Mouse (Mus musculus) lung, postnatal 0 days (tissue): Measurements from ENCODE around the gene Dapp1. TPM values are rescaled to one million over a fixed set of nuclear protein-coding genes. Genes with fewer than 3 reads are reported as not detected.

Experiments used
- ATAC-seq: fragments of 200-750 bp; cut with Nextera tagmentation; 2 replicates; pipeline ENCODE4 v1.8.0; 2017; ENCODE audit warnings: moderate library complexity
- DNase-seq: peaks from one replicate; pipeline ENCODE4 v3.0.0-alpha.2; 2016; ENCODE audit warnings: low spot score
- H3K27ac ChIP-seq: fragments of 300-500 bp; sonication (generic); 2 replicates; pipeline ENCODE4 v1.5.1; 2014; ENCODE audit warnings: antibody characterized with exemption, mild to moderate bottlenecking, low read length, mixed read lengths
- H3K27me3 ChIP-seq: fragments of 300-500 bp; sonication (generic); replicated peaks from 2 replicates; pipeline ENCODE4 v1.6.1; 2014; ENCODE audit warnings: low read length, mixed read lengths; ENCODE audit not compliant: insufficient read depth
- H3K36me3 ChIP-seq: fragments of 300-500 bp; sonication (generic); 2 replicates; pipeline ENCODE4 v1.6.1; 2014; ENCODE audit warnings: low read length, mixed read lengths; ENCODE audit not compliant: insufficient read depth
- H3K4me1 ChIP-seq: fragments of 300-500 bp; sonication (generic); 2 replicates; pipeline ENCODE4 v1.6.1; 2014; ENCODE audit warnings: antibody characterized with exemption, low read depth, low read length, mixed read lengths; ENCODE audit not compliant: insufficient read depth
- H3K4me2 ChIP-seq: fragments of 300-500 bp; sonication (generic); replicated peaks from 2 replicates; pipeline ENCODE4 v1.6.1; 2014; ENCODE audit warnings: low read depth, mild to moderate bottlenecking, low read length, moderate library complexity, mixed read lengths
- H3K4me3 ChIP-seq: fragments of 300-500 bp; sonication (generic); 2 replicates; pipeline ENCODE4 v1.5.1; 2014; ENCODE audit warnings: low read depth, low read length
- H3K9ac ChIP-seq: fragments of 300-500 bp; sonication (generic); replicated peaks from 2 replicates; pipeline ENCODE4 v1.6.1; 2014; ENCODE audit warnings: low read depth, mild to moderate bottlenecking
- H3K9me3 ChIP-seq: fragments of 300-500 bp; sonication (generic); 2 replicates; pipeline ENCODE4 v1.6.1; 2016; ENCODE audit warnings: low read length, mixed read lengths
- CTCF ChIP-seq: IDR thresholded peaks from 2 replicates; pipeline ENCODE4 v1.5.1; 2016; ENCODE audit warnings: antibody characterized with exemption, mild to moderate bottlenecking
- EP300 ChIP-seq: IDR thresholded peaks from 2 replicates; pipeline ENCODE4 v1.6.1; 2016; ENCODE audit warnings: antibody characterized with exemption, mild to moderate bottlenecking, control low read depth
- WGBS: fragments of 180-500 bp; shearing (Covaris S2); extraction: QIAGEN DNeasy Blood & Tissue Kit; methylation state at CpG from one replicate; pipeline ENCODE4 v1.1.7; 2014; 5-methylcytosine and 5-hydroxymethylcytosine counted together
- polyA plus RNA-seq: library from polyadenylated mRNA; unstranded; fragments of >200 nt; fragmentation: Nextera tagmentation; extraction: Ambion mirVana; gene quantifications from 2 replicates; pipeline ENCODE4 v1.2.1, GENCODE M21; 2015

Gene Dapp1
- polyA plus RNA-seq, 1 experiment from 2014 or later = 8.9 TPM

DNA sequence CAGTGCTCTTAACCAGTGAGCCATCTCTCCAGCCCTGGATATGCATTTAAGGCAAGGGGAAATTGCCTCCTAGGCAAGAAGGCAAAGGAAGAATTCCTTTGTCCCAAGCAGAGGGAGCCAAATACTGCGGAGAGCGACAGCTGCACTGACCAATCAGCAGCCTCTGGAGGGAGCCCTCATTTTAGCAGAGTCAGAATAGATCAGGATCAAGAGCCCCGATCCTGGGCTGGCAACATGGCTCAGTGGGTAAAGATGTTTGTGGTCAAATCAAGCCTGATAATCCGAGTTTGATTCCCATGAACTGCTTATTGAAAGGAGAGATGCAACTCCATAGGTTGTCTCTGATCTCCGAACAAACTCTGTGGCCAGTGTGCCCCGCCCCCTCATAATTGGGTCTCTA lies 42.7 kb downstream of the Dapp1 start:
- Histone ChIP-seq H3K4me3 (no peak overlapping the region), H3K9ac (no peak overlapping the region), H3K4me2 (peak overlapping the region; percentile 29), H3K27me3 (no peaks in the 10 kb centered on the region), H3K9me3 (no peaks in the 10 kb centered on the region), H3K27ac (no peak overlapping the region), H3K36me3 (no peaks in the 10 kb centered on the region), H3K4me1 (peaks cover 2% of the 10 kb centered on the region; the same call in 1 of the 2 replicates)
- ATAC-seq (peak; percentile 62), DNase-seq (peak; percentile 75)
- 43% methylated on average over 6 of the region's 6 CpGs for WGBS
- TF ChIP-seq CTCF = peak; percentile 61
- TF ChIP-seq EP300 = no peak

DNA sequence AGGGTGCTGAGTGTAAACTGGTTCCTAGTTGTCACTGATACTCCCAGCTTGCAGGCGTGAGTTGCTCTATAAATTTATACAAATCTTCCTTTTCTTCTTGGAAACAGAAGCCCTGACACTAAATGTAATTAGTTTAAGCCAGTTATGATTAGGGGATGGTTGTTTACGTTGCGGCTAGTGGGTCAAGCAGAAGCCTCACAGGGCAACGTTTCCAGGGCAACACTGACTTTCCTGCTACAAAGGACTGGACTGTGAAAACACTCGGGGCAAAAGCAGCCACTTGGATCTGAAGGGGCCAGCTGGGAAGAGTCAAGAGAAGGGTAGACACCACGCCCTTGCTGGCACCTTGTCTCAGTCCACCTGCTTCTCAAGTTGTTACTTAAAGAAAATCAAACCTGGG lies 44.8 kb downstream of the Dapp1 start:
- ATAC-seq (peak; percentile 60), DNase-seq (peak; percentile 41)
- H3K9ac ChIP-seq = no peak overlapping the region
- H3K4me1 ChIP-seq = peaks cover 2% of the 10 kb centered on the region; the same call in 1 of the 2 replicates
- H3K4me3 ChIP-seq = no peak overlapping the region
- TF ChIP-seq CTCF (no peak), EP300 (no peak)
- no peaks in the 10 kb centered on the region for H3K36me3 ChIP-seq
- peak overlapping the region; percentile 14; the same call in 1 of the 2 replicates for H3K27ac ChIP-seq
- H3K4me2 ChIP-seq = no peak overlapping the region
- WGBS = 15% methylated on average over 6 of the region's 6 CpGs
- H3K27me3 ChIP-seq = no peaks in the 10 kb centered on the region
- no peaks in the 10 kb centered on the region for H3K9me3 ChIP-seq

DNA sequence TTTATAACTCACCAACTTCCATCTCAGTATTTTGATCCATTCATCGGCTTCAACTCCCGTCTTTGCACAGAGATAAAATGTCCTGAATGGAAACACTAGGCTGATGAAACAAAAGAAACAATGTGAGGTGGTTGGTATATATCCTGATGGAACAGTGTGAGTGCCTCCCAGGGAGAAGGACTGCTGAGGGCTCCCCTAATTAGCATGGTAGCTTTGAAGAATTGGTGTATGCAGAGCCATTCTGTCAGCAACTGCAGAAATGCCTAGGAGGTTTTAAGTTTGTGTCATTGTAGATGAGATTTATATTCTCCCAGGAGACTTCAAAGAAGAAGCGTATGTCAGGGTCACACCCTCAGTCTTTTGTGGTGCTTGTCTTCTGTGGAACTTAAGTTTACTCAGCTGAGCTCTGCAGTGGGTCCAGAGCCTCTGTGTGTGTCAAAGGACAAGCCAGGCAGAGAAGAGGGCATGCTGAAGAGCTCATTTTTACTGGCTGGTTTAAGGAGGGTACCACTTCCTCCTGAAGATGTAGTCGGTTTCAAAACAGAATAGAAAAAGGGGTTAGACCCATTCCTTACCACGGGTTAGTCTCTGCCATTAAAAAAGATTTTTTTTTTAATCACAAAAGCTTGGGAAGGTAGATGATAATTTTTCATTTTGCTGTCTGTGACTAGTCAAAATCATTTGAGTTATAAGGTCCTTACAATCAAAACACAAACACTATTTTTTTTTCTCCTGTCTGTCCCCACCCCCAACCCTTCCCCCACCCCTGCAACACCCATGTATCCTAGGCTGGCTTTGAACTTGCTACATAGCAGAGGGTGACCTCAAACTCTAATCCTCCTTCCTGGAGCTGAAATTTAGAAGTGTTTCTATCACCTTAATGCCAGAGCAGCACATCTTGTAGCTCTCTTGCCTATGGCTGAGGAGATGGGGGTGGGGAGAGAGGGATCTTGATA lies 45.5 kb downstream of the Dapp1 start:
- no peak overlapping the region for H3K4me2 ChIP-seq
- H3K4me3 ChIP-seq = no peak overlapping the region
- WGBS = 42% methylated on average over 5 of the region's 5 CpGs
- DNase-seq = no peak
- H3K4me1 ChIP-seq = peaks cover 2% of the 10 kb centered on the region; the same call in 1 of the 2 replicates
- peak overlapping the region; percentile 14; the same call in 1 of the 2 replicates for H3K27ac ChIP-seq
- TF ChIP-seq CTCF (no peak), EP300 (no peak)
- ATAC-seq = no peak
- H3K36me3 ChIP-seq = no peaks in the 10 kb centered on the region
- no peaks in the 10 kb centered on the region for H3K27me3 ChIP-seq
- H3K9me3 ChIP-seq = no peaks in the 10 kb centered on the region
- H3K9ac ChIP-seq = no peak overlapping the region

DNA sequence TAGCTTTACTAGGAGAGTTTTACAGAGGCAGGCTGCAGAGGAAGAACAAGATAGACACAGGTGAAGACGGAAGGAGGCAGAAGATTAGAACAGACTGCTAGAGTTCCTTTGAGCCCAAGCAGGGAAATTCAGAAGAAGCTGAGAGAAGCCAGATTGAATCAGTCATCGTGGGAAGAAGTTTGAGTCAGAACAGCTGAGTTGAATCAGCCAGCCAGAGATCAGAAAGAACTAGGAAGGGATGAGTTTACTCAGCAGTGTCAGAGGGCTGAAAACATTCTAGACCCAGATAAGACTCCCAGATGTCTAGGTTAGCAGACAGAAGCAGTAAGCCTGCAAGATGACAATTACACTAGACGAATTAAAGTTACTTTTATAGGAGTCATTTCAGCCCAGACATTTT lies 47.4 kb downstream of the Dapp1 start:
- Histone ChIP-seq H3K4me3 (no peak overlapping the region), H3K9ac (no peak overlapping the region), H3K27me3 (no peaks in the 10 kb centered on the region), H3K4me2 (no peak overlapping the region), H3K9me3 (no peaks in the 10 kb centered on the region), H3K4me1 (peaks cover 2% of the 10 kb centered on the region; the same call in 1 of the 2 replicates), H3K36me3 (no peaks in the 10 kb centered on the region), H3K27ac (no peak overlapping the region)
- DNase-seq (peak; percentile 17), ATAC-seq (no peak)
- TF ChIP-seq EP300 (no peak), CTCF (no peak)
- 55% methylated on average over 3 of the region's 3 CpGs for WGBS

- ATAC-seq (peak; percentile 77), DNase-seq (peak; percentile 66)
- TF ChIP-seq EP300 (no peak), CTCF (no peak)
- Histone ChIP-seq H3K4me1 (peaks cover 2% of the 10 kb centered on the region; the same call in 1 of the 2 replicates), H3K9ac (no peak overlapping the region), H3K9me3 (no peaks in the 10 kb centered on the region), H3K4me3 (no peak overlapping the region), H3K27me3 (no peaks in the 10 kb centered on the region), H3K36me3 (no peaks in the 10 kb centered on the region; the same call in 1 of the 2 replicates), H3K4me2 (no peak overlapping the region), H3K27ac (no peak overlapping the region)
- 43% methylated on average over 7 of the region's 7 CpGs for WGBS
Observed at GRCm38 (mm10) chr3:137932748-137933147, 48.6 kb downstream of the Dapp1 start.

DNA sequence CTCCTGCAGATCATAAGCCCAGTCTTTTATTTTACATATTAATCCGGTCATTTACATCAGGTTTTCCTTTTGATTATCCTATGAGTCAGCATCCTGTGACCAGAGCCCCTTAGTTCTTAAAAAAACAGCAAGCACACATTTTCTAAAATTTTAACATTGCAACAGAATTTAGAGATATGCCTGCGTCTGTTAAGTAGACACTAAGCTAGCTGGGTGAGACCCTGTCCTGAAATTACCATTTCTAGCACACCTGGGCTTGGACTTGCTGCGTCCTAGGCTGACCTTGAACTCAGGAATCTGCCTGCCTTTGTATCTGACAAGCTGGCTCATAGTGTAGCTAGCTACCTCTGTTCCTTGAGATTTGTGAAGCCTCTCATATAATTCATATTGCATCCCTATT lies 51.4 kb downstream of the Dapp1 start:
- DNase-seq (no peak), ATAC-seq (no peak)
- TF ChIP-seq CTCF (no peak), EP300 (no peak)
- Histone ChIP-seq H3K9me3 (no peaks in the 10 kb centered on the region), H3K4me1 (no peaks in the 10 kb centered on the region), H3K4me2 (no peak overlapping the region), H3K9ac (no peak overlapping the region), H3K27me3 (no peaks in the 10 kb centered on the region), H3K27ac (no peak overlapping the region), H3K4me3 (no peak overlapping the region), H3K36me3 (peaks cover 11% of the 10 kb centered on the region; the same call in 1 of the 2 replicates)
- WGBS = 90% methylated on average over 3 of the region's 3 CpGs
